Mouse (Mus musculus) olfactory bulb, adult 2 months (tissue): ENCODE measurements around the gene Rad9a. TPM values are rescaled to one million over a fixed set of nuclear protein-coding genes. Genes with fewer than 3 reads are reported as not detected.
A peak's percentile ranks its signal among the peaks of the same experiment; 100 is the strongest.

Source experiments
- H3K27ac ChIP-seq: fragments of 200-500 bp; 2 replicates; pipeline ENCODE4 v1.5.1; 2012; ENCODE audit warnings: low read depth, low read length; ENCODE audit not compliant: insufficient read depth
- H3K4me1 ChIP-seq: fragments of 200-500 bp; 2 replicates; pipeline ENCODE4 v1.6.1; 2012; ENCODE audit warnings: low read length; ENCODE audit not compliant: control insufficient read depth, insufficient read depth
- H3K4me3 ChIP-seq: fragments of 200-500 bp; 2 replicates; pipeline ENCODE4 v1.5.1; 2012; ENCODE audit warnings: mild to moderate bottlenecking, low read depth, low read length, moderate library complexity; ENCODE audit not compliant: insufficient read depth
- CTCF ChIP-seq: fragments of 200-500 bp; IDR thresholded peaks from 2 replicates; pipeline ENCODE4 v1.5.1; 2012; ENCODE audit warnings: low read depth, mild to moderate bottlenecking, low read length, moderate library complexity; ENCODE audit not compliant: insufficient read depth
- POLR2A ChIP-seq: fragments of 200-500 bp; IDR thresholded peaks from 2 replicates; pipeline ENCODE4 v1.6.1; 2012; ENCODE audit warnings: mild to moderate bottlenecking, low read depth, low read length, moderate library complexity; ENCODE audit not compliant: insufficient read depth
- WGBS: fragments of 180-500 bp; shearing (Covaris S2); methylation state at CpG from one replicate; pipeline ENCODE4 v1.1.7; 2018; 5-methylcytosine and 5-hydroxymethylcytosine counted together
- polyA plus RNA-seq: library from polyadenylated mRNA; stranded (reverse); fragments of >200 nt; gene quantifications from 2 replicates; pipeline ENCODE4 v1.2.4, GENCODE M21; 2012; ENCODE audit warnings: low replicate concordance; ENCODE audit not compliant: missing spikeins, insufficient read depth, insufficient read length

Rad9a gene
- polyA plus RNA-seq, 1 experiment = not detected

- H3K27ac ChIP-seq = no peak overlapping the region
- H3K4me1 ChIP-seq = peaks cover 22% of the 10 kb centered on the region
- 61% methylated on average over 3 of the region's 3 CpGs for WGBS
- no peak overlapping the region for H3K4me3 ChIP-seq
- TF ChIP-seq POLR2A (no peak), CTCF (no peak)
These were observed 1.7 kb upstream of the Rad9a start for GRCm38 (mm10) chr19:4203148-4203547.

GRCm38 (mm10) chr19:4202149-4202548 is 687 bp upstream of the Rad9a start:
- 27% methylated on average over 7 of the region's 7 CpGs for WGBS
- peaks cover 22% of the 10 kb centered on the region for H3K4me1 ChIP-seq
- H3K4me3 ChIP-seq = peak overlapping the region; percentile 62
- H3K27ac ChIP-seq = no peak overlapping the region
- TF ChIP-seq CTCF (no peak), POLR2A (no peak)

- Histone ChIP-seq H3K4me3 (no peak overlapping the region), H3K4me1 (peaks cover 24% of the 10 kb centered on the region), H3K27ac (no peak overlapping the region)
- WGBS = 75% methylated on average over 3 of the region's 3 CpGs
- TF ChIP-seq CTCF (no peak), POLR2A (no peak)
These were observed 4.3 kb downstream of the Rad9a start for GRCm38 (mm10) chr19:4197180-4197579.

DNA sequence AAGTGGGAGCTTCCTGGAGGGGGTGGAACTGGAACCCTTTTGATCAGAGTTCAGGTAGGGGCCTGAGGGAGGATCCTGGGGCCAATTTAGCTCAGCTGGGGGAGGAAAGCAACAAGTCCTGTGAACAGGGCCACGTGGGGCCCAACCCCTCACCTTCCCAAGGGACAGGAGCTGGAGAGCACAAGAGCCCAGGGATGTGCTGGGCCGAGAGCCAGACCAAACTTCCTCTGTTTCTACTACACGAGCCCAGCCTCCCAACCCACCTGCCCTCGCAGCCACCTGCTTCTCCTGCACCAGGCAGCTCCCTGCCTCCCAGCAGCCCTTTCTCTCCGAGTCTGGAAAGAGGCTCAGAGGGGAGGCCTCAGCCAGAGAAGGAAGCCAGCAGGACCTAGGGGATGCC is 4.9 kb downstream of the Rad9a start:
- 51% methylated on average over 5 of the region's 5 CpGs for WGBS
- no peak overlapping the region for H3K27ac ChIP-seq
- H3K4me3 ChIP-seq = no peak overlapping the region
- H3K4me1 ChIP-seq = peaks cover 18% of the 10 kb centered on the region
- TF ChIP-seq CTCF (no peak), POLR2A (no peak)

DNA sequence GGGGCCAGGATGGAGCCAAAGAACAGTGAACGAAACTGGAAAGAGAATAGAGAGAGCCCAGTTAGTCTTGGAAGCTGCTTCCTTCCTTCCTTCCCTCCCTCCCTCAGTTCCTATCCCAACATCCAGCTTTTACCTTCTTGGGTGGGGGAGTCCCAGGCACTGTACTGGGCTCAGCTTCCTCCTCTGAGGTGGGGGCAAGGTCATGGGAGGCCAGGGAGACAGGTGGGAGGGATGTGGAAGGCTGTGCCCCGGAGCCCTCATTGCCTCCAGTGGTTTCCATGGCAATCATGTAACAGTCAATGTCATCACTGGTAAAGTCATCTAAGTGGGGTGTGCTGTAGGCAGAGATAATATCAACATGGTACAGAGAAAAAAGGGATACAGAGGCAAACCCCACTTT is 5.4 kb downstream of the Rad9a start:
- Histone ChIP-seq H3K4me1 (peaks cover 18% of the 10 kb centered on the region), H3K27ac (no peak overlapping the region), H3K4me3 (no peak overlapping the region)
- 38% methylated on average over 2 of the region's 2 CpGs for WGBS
- TF ChIP-seq POLR2A (no peak), CTCF (no peak)

GRCm38 (mm10) chr19:4194776-4195650 is 6.4 kb downstream of the Rad9a start:
- WGBS = 55% methylated on average over 12 of the region's 12 CpGs
- TF ChIP-seq POLR2A (no peak), CTCF (no peak)
- no peak overlapping the region for H3K27ac ChIP-seq
- H3K4me3 ChIP-seq = no peak overlapping the region
- peaks cover 9% of the 10 kb centered on the region for H3K4me1 ChIP-seq

DNA sequence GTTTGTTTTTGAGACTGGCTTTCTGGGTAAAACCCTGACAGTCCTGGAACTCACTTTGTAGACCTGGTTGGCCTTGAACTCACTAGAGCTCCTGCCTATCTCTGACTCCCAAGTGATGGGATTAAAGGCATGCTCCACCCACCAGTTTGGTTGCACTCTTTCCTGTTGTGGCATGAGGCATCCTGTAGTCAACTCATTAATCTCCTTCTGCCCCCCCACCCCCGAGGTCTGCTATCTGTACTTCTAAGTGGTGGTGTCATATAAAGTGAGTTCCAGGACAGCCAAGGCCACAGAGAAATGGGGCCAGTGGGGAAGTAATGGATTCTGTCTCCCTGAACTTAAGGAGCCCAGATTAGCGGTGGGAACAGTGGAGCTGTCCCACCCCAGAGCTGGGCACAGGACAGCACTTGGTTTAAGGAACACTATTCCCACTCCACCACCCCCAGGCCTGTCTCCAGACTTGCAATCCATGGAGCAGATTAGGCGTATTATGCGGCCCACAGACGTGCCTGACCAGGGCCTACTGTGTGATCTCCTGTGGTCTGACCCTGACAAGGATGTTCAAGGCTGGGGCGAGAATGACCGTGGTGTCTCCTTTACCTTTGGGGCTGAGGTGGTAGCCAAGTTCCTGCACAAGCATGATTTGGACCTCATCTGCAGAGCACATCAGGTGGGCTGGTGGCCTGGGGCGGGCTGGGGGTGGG is 7.3 kb downstream of the Rad9a start:
- Histone ChIP-seq H3K27ac (no peak overlapping the region), H3K4me1 (peaks cover 9% of the 10 kb centered on the region), H3K4me3 (no peak overlapping the region)
- 82% methylated on average over 8 of the region's 8 CpGs for WGBS
- TF ChIP-seq CTCF (no peak), POLR2A (no peak)

DNA sequence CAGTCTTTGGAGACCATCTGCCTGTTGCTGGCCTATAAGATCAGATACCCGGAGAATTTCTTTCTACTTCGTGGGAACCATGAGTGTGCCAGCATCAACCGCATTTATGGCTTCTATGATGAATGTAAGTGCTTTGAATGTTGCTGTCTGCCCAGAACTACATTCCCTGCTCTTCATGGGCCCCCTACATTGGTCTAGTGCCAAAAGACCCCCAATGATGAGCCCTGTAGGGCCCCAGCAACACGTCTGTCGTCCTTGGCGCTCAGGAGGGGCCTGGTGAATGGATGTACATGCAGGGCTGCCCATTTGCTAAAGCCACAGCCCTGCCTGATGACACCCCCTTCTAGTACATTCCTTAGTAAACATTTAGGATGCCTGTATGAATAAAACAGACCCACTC is 8.3 kb downstream of the Rad9a start:
- Histone ChIP-seq H3K27ac (no peak overlapping the region), H3K4me1 (peaks cover 9% of the 10 kb centered on the region), H3K4me3 (peak overlapping the region; percentile 76)
- WGBS = 40% methylated on average over 6 of the region's 6 CpGs
- TF ChIP-seq CTCF = no peak
- no peak for TF ChIP-seq POLR2A

GRCm38 (mm10) chr19:4192251-4192985 is 9.0 kb downstream of the Rad9a start:
- peaks cover 12% of the 10 kb centered on the region for H3K4me1 ChIP-seq
- H3K4me3 ChIP-seq = peak overlapping the region; percentile 76
- WGBS = under 1% methylated on average over 52 of the region's 52 CpGs
- peak overlapping the region; percentile 26 for H3K27ac ChIP-seq
- TF ChIP-seq POLR2A (no peak), CTCF (no peak)
